Mouse (Mus musculus) retina, adult 2 months (tissue): ENCODE measurements around the gene AW822073.
"Not testable (repeated sequence)": the region's sequence is repeated elsewhere in the genome, so short reads cannot be mapped to it uniquely, and the experiment has no call there.

ENCODE experiments used
- DNase-seq: peaks from one replicate; pipeline ENCODE4 v3.0.0-alpha.2; 2012; ENCODE audit warnings: low read depth, low spot score

The AW822073 gene

DNA sequence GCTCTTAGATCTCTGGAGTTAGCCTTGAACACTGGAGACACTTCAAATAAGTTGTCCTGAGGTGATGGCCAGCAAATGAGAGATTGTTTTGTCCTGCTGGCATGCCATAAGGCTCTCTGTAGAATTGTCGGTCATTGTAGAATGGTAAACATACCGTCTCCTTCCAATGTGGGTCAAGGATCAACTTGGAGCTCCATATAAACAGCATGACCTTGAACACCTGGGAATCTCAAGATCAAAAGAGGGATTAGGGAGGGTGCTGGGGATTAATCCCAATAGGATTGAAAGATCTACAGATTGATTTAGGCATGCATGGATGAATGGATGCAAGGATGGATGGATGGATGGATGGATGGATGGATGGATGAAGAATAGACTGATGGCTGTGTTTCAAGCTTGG, 3.2 kb downstream of the AW822073 start:
- not testable (repeated sequence) for DNase-seq

DNA sequence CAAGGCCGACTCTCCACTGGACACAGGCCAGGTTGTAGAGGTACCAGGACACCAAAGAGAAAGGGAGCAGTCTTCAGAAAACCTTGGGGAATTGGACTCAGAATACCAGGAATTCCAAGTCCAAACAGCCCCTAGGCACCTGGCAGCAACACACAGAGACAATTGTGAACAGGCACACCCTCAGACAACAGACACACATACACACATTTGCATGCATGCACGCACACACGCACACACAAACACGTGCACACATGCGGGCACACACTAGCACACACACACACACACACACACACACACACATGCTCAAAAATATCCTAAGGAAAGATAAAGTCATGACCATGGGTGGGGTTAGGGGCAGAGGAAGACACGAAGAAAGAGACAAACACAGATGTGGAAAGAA, 4.0 kb downstream of the AW822073 start:
- DNase-seq = no peak

DNA sequence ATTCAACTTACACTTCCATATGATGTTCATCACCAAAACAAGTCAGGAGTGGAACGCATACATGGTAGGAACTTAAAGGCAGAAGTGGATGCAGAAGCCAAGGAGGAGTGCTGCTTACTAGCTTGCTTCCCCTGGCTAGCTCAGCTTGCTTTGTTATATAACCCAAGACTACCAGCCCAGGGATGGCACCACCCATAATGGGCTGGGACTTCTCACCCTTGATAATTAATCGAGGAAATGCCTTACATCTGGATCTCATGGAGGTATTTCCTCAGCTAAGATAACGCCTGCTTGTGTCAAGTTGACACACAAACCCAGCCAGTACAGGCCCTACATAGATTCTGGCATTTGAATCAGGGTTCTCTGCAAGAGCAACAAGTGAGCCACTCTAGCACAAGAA, 7.4 kb downstream of the AW822073 start:
- DNase-seq = no peak

DNA sequence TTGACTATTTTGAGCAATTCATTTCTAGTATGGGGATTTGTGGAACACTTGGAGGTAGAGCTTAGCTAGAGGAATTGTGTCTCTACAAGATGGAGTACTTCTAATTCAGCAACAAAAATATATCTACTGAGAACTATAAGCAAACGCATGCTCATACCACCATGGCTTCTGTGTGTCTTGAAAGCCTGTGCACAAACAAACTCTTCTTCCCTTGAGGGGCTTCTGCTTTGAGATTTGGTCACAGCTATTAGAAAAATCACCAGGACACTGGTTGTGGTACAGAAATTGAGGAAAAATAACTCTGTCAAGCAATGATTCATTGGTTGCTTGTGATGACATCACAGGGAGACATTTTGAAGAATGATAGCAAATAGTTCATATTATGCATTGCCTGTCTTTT, 9.4 kb downstream of the AW822073 start:
- no peak for DNase-seq

- DNase-seq = no peak
Measured at GRCm38 (mm10) chr10:58214934-58215333, 9.8 kb downstream of the AW822073 start.

GRCm38 (mm10) chr10:58214497-58214896, 10.2 kb downstream of the AW822073 start:
- DNase-seq = no peak

- DNase-seq = no peak
Measured at GRCm38 (mm10) chr10:58212230-58212629, 12.5 kb downstream of the AW822073 start.

DNA sequence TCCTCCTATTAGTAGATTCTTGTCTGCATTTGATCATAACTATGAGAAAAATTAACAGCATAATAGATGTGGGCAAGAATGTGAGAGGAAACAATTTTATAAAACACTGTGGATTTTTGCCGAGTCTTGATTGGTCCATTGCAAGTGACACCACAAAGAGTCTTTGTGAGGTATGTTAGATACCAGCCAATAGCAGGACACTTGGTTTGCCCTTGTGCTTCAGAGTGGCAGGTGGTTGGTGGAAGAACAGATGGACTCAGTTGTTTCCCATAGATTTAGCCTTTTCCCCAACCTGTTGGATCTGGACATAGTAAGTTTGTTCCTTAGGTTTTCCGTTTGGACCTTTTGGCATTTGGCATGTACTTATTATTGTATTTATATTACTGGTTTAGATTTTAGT, 13.5 kb downstream of the AW822073 start:
- no peak for DNase-seq

DNA sequence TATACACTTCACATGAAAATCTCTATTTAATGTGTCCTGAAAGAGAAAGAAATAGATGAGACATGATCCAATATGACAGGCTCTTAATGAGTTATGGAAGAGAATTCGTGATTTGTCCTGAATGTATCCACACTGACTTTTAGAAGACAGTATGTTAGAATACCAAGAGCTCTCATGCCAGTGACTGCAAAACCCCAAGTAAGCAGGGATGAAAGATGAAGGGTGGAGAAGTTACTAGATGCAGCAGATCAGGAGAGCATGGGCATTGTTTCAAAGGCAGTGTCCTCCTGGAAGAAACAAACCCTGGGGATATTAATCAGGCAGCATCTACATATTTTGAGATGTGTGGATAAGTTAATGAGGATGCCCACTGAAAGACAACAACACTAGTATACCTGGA, 14.2 kb downstream of the AW822073 start:
- DNase-seq = no peak

DNA sequence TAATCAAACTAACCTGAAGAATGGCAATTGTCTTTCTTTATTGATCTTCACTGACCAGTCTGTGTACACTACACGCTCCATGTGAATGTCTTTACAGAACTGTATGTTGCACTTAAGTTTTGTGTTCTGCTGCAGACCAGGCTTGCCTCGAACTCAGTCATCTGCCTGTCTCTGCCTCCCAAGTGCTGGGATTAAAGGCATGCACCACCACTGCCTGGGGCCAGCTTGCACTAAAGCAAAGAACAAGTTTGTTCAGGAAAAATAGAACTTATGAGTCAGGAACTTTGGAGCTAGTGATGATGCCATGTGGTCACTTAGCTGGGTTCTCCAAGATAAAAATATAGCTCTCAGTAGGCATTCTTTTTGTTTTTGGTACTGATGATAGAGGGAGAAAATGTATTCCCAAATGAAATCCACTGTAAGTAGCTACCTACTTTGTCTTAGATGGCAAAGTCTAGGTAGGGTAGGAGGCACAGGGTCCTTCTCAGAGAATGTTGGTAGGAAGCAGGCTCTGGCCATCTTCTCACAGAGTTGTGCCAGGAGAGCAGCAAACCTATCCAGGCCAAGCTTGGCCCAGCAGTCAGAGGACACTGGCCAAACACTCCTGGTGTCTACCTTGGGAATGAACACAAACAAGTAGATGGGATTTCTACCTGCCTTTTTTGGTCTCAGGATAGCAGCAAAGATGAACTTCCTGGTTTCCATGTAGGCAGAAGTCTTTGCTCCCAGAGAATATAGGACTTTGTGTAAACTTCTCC, 14.8 kb downstream of the AW822073 start:
- no peak for DNase-seq

DNA sequence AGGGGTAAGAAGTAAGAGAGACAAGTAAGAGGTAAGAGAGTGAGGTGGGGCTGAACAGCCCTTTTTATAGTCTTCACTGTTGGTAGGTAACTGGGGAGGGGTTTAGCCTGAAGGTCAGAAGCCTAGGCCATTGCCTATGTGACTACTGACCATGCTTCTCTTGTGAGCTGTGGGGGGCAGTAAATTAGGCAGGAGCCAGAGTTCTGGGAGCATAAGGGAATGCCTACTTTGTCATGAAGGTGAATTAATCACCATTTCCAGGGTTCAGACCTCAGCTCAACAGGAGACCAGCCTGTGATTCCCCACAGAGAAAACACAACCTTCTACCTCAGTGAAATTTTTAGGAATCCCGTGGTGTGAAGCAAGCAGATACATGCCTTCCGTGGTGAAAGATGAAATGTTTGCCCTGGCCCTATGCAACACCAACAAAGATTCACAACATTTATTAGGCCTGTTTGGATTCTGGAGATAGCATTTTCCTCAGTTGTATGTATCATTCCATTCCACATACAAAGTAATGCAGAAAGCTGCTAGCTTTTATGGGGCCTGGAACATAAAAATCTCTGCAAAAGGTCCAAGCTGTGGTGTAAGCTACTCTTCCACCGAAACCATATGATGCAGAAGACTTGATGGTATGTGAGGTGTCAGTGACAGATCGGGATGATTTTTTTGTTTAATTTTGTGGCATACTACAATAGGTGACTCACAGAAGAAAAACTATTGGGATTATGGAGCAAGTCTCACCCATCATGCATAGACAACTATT, 17.9 kb downstream of the AW822073 start:
- no peak for DNase-seq

DNA sequence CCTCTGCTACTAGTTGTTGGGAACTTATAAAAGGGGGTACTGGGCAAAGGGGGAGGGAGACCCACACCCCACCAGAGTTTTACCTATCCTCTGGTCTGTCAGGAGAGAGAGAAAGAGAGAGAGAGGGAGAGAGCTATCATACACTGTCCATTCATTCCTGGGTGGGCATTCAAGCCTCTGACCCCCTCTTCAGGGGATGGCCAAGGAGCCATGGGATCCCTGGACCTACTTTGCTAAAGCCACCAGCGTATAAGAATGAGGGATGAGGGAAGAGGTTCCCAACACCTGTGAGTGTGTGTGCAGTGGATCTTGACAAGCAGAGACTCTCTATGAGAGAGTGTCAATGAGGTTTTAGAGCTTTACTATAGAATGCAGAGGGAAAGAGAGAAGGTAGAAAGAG, 18.7 kb downstream of the AW822073 start:
- no peak for DNase-seq
